Mouse (Mus musculus) gastrocnemius, postnatal 25 days (tissue): ENCODE measurements at regions not wholly inside any gene's neighbourhood (a gene's known extent, or its start where the extent isn't known, plus 50 kb on each side); places are given as distances from the start of the nearest gene placed in this dataset.

Source experiments
- DNase-seq: peaks from one replicate; pipeline ENCODE4 v3.0.0; 2022

DNA sequence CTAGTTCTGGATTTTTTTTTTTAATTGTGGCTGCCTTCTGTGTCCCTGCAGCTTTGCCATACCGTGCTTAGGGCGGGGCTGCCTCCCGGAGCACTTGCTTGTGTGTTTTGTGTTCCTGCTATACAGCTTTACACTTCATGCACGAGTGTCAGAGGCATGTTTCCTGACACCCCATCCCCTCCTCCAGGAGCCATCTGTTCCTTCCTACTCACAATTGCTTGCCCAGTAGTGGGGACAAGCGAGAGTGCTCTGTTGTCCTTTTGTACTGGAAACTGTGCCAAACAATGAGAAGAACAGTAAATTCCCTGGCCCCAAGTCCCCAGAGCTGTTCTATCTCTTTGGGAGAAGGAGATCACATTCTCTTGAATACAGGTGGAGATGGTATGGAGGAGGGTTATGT lies 53.5 kb downstream of the Csf2 start:
- no peak for DNase-seq

- no peak for DNase-seq
These were observed 54.7 kb downstream of the Csf2 start for GRCm38 (mm10) chr11:54194733-54195132.

GRCm38 (mm10) chr11:54192275-54192674 lies 57.2 kb downstream of the Csf2 start:
- no peak for DNase-seq

DNA sequence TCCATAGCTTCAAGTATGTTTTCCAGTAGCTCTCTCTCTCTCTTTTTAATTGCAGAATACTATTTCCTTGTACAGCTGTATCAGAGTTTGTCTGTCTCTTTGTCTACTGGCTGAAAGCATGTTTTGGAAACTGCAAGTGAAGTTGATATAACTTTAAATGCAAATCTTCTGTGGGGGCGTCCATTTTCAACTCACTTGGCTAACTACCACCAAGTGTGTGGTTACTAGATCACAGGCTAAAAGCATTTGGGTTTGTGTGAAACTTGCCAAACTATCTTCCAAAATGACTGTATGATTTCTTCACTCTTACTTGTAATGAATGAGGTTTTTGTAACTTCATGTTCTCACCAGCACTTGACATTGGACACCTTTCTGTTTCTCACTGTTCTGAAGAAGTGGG lies 61.6 kb downstream of the Csf2 start:
- no peak for DNase-seq

- no peak for DNase-seq
These were observed 62.1 kb downstream of the Csf2 start for GRCm38 (mm10) chr11:54187377-54187776.

DNA sequence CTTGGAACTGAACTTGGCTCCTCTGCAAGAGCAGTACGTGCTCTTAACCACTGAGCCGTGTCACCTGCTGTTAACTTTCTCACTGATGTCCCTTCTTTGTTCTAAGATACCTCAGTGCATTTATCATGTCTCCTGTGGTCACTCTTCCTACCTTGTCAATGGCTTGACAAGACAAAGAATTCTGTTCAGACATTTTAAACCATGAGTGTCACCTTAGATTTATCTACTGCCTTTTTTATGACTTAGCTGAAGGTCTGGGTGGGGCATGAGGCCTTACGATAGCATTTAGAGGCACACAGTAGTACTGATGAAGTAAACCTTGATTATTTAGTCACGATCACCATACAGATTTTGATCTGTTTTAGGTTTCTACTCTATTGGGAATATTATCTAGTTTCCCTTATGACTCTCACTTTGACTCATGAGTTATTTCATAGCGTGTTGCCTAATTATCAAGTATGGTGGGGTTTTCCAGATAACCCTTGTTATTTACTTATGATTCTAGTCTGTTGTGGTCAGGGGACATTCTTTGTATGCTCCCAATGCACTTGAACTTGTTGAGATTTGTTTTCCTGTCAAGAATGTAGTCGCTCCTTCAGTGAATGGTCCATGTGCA lies 63.6 kb downstream of the Csf2 start:
- DNase-seq: no peak

DNA sequence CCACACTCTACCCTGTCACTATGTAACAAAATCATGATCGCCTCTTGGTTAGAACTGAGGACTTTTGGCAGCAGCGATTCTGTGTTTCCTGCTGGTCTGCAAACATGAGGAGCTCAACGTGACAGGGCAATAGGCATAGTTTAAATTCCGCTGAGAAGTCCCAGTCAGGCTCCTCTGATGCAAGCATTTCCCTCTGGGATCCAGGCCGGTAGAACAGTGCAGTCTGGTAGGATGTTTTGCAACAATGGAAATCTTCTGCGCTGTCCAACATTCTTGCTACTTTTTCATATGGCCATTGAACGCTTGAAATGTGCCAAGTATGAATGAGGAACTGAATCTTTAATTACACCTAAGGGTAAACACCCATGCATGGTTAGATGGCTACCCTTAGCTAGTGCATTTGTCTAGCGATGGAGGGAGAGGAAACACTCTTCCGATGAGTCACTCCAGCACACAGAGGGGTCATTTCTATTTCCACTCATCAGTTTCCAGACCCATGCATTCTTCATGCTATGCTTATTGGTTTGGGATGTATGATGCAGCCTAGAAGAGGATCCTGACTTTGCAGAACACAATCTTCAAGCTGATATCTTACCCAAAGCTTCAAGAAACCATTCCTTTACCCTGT lies 67.7 kb downstream of the Csf2 start:
- peak; percentile 58 for DNase-seq
